Mouse (Mus musculus): ENCODE measurements around the gene Prf1. TPM values are rescaled to one million over a fixed set of nuclear protein-coding genes. Genes with fewer than 3 reads are reported as not detected.

Prf1 gene
- polyA plus RNA-seq, 1 experiment from 2014 or later: 0.06 TPM

DNA sequence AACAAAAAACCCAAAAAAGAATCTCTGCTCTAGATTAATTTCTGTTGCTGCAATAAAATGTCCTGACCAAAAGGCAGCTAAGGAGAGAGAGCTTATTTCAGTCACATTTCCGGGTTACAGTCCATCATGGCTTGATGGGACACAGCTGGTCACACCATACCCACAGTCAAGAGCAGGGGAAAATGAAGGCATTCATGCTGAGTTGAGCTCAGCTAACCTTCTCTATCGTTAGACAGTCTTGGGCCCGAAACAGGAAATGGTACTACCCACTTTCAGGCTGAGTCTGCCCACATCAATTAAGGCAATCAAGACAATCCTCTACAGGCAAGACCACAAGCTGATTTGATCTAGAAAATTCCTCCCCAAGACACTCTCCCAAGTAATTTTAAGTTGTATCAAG, 3.4 kb downstream of the Prf1 start:
- Histone ChIP-seq H3K4me2 (ENCODE audit: low read depth, low read length) (no peak overlapping the region), H3K9me3 (ENCODE audit: control insufficient read depth, low read length) (no peaks in the 10 kb centered on the region), H3K9ac (ENCODE audit: low read length) (no peak overlapping the region), H3K27ac (ENCODE audit: low read length) (no peak overlapping the region), H3K36me3 (ENCODE audit: control insufficient read depth, insufficient read depth, low read length) (no peaks in the 10 kb centered on the region), H3K4me3 (ENCODE audit: low read length) (no peak overlapping the region), H3K4me1 (replicated peaks; ENCODE audit: control insufficient read depth, insufficient read depth, low read length) (no peaks in the 10 kb centered on the region), H3K27me3 (ENCODE audit: control insufficient read depth, insufficient read depth, low read depth, low read length) (no peaks in the 10 kb centered on the region)
- WGBS: 57% methylated on average over 3 of the region's 3 CpGs
- ATAC-seq (ENCODE audit: low read depth): peak; percentile 43; the same call in 1 of the 2 replicates

DNA sequence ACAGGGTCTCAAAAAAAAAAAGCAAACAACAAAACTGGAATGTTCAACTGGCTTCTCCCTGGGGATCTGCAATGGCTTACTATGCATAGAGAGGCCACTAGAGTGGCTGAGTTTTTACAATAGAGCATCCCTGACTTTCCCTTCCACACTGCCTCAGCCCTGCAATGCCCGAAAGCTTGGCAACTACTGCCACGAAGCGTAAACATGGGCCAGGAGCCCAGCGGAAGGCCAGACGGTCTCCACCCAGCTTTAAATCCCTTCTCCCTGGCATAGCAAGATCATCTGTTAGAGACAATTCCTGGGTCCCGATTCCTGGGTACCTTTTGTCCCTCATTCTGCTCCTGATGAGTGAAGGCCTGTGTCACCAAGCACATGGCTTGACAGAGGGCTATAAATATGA, 6.4 kb downstream of the Prf1 start:
- ATAC-seq (ENCODE audit: low read depth): no peak
- Histone ChIP-seq H3K4me2 (ENCODE audit: low read depth, low read length) (no peak overlapping the region), H3K27ac (ENCODE audit: low read length) (no peak overlapping the region), H3K27me3 (ENCODE audit: control insufficient read depth, insufficient read depth, low read depth, low read length) (no peaks in the 10 kb centered on the region), H3K4me3 (ENCODE audit: low read length) (no peak overlapping the region), H3K9ac (ENCODE audit: low read length) (no peak overlapping the region), H3K36me3 (ENCODE audit: control insufficient read depth, insufficient read depth, low read length) (no peaks in the 10 kb centered on the region), H3K4me1 (replicated peaks; ENCODE audit: control insufficient read depth, insufficient read depth, low read length) (no peaks in the 10 kb centered on the region), H3K9me3 (ENCODE audit: control insufficient read depth, low read length) (no peaks in the 10 kb centered on the region)
- WGBS: 72% methylated on average over 6 of the region's 6 CpGs

DNA sequence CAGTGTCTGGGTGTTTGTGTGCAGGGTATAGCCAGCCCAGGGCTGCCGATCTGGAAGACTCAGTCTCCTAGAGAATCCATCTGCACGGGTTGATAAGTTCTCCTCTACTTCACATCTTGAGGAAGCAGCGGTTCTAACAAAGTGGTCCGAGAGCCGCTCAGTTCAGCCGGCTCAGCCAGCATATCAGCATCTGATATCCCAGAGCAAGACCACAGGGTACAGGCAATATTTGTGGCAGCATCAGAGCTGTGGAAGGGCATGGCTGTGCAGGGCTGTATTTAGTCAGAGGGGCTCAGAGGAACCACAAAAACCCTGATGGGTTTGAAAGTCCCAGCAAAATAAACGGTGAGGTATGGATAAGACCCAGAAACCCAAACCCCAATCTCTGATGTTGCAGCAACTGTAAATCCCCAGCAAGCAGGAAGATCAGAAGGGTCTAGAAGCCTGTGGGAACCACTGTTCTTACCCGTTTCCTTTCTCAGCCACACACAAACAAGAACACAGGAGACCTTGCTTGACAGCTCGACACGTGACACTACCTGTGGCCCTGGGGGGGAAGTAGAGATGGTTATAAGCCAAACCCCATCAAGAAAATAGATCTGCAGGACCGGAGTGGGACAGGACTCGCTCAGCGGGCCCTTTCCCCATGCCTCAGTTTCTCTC, 8.4 kb downstream of the Prf1 start:
- Histone ChIP-seq H3K27me3 (ENCODE audit: control insufficient read depth, insufficient read depth, low read depth, low read length) (no peaks in the 10 kb centered on the region), H3K27ac (ENCODE audit: low read length) (no peak overlapping the region), H3K9me3 (ENCODE audit: control insufficient read depth, low read length) (no peaks in the 10 kb centered on the region), H3K9ac (ENCODE audit: low read length) (no peak overlapping the region), H3K4me1 (replicated peaks; ENCODE audit: control insufficient read depth, insufficient read depth, low read length) (no peaks in the 10 kb centered on the region), H3K4me2 (ENCODE audit: low read depth, low read length) (no peak overlapping the region), H3K4me3 (ENCODE audit: low read length) (no peak overlapping the region), H3K36me3 (ENCODE audit: control insufficient read depth, insufficient read depth, low read length) (no peaks in the 10 kb centered on the region)
- no peak for ATAC-seq (ENCODE audit: low read depth)
- WGBS: 78% methylated on average over 13 of the region's 13 CpGs

DNA sequence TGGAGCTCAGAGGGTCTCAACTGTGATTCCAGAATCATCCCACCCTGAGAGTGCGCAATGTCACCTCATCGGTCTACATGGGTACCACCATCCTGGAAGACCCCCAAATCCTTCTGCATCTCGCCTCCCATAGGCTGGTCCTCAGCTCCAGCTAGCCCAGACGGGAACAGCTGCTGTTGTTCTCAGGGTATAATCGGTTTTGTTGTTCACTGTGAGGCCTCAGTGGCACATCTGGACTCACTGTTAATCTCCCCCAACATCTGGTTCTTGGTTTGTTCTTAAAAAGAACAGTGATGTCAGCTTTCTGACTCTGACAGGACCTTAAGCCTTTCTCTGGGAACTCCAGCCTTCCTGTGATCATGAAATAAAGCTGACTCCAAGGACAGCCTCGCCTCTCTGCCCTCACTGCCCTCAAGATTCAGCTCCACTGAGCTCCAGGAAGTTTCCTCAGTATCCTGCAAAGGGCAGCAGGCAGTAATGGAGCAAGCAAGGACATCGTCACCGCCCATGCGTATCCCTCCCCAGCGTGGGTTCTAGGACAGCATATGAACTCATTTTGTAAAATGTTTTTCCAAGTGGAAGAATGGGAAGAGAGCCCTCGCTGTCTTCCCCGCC, 11.2 kb downstream of the Prf1 start:
- H3K27me3 ChIP-seq (ENCODE audit: control insufficient read depth, insufficient read depth, low read depth, low read length): no peaks in the 10 kb centered on the region
- H3K27ac ChIP-seq (ENCODE audit: low read length): no peak overlapping the region
- H3K36me3 ChIP-seq (ENCODE audit: control insufficient read depth, insufficient read depth, low read length): no peaks in the 10 kb centered on the region
- H3K9me3 ChIP-seq (ENCODE audit: control insufficient read depth, low read length): no peaks in the 10 kb centered on the region
- H3K4me2 ChIP-seq (ENCODE audit: low read depth, low read length): no peak overlapping the region
- 62% methylated on average over 12 of the region's 12 CpGs for WGBS
- H3K4me3 ChIP-seq (ENCODE audit: low read length): no peak overlapping the region
- peaks cover 4% of the 10 kb centered on the region for H3K4me1 ChIP-seq (replicated peaks; ENCODE audit: control insufficient read depth, insufficient read depth, low read length)
- no peak overlapping the region for H3K9ac ChIP-seq (ENCODE audit: low read length)
- peak; percentile 35; the same call in 1 of the 2 replicates for ATAC-seq (ENCODE audit: low read depth)

DNA sequence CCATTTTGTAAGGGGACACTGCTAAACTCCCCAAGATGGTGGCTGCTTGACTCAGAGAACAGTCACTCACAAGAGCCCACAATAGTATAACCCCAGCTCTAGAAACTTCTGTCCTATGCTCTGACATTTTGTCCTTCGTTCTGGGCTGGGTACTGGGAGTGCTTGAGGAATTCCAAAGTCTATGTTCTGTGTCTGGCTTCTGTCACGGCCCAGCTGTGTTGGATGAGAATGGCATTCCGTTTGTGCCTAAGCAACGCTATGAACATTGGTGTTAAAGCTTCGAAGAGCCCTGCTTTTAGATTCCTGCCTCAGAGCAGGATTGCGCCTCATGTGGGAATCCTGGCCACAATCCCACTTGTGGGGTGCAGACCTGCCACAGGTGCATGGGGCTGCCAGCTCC, 14.5 kb downstream of the Prf1 start:
- no peak overlapping the region for H3K4me2 ChIP-seq (ENCODE audit: low read depth, low read length)
- peaks cover 4% of the 10 kb centered on the region for H3K4me1 ChIP-seq (replicated peaks; ENCODE audit: control insufficient read depth, insufficient read depth, low read length)
- no peaks in the 10 kb centered on the region for H3K9me3 ChIP-seq (ENCODE audit: control insufficient read depth, low read length)
- no peak overlapping the region for H3K9ac ChIP-seq (ENCODE audit: low read length)
- ATAC-seq (ENCODE audit: low read depth): peak; percentile 16; the same call in 1 of the 2 replicates
- H3K27me3 ChIP-seq (ENCODE audit: control insufficient read depth, insufficient read depth, low read depth, low read length): no peaks in the 10 kb centered on the region
- WGBS: 47% methylated on average over 6 of the region's 6 CpGs
- H3K4me3 ChIP-seq (ENCODE audit: low read length): no peak overlapping the region
- H3K27ac ChIP-seq (ENCODE audit: low read length): no peak overlapping the region
- H3K36me3 ChIP-seq (ENCODE audit: control insufficient read depth, insufficient read depth, low read length): no peaks in the 10 kb centered on the region

DNA sequence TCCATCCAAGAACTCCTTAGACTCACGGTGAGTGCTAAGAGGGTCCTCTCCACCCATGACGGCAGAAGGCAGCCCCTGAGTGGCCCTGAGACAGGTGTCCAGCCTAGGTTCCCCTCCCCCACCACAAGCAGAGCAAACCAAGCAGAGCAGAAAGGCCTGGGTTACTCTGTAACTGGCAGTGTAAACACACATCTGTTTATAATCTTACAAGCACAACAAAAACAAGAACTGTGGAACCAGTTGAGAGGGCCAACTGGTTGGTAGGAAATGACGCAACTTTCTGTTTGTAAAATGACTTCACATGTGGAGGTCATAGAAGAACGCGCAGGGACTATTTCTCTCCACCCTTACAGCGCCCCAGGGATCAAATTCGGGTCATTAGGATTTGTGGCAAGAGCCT, 15.1 kb downstream of the Prf1 start:
- Histone ChIP-seq H3K27me3 (ENCODE audit: control insufficient read depth, insufficient read depth, low read depth, low read length) (no peaks in the 10 kb centered on the region), H3K4me2 (ENCODE audit: low read depth, low read length) (no peak overlapping the region), H3K9me3 (ENCODE audit: control insufficient read depth, low read length) (no peaks in the 10 kb centered on the region), H3K27ac (ENCODE audit: low read length) (no peak overlapping the region), H3K36me3 (ENCODE audit: control insufficient read depth, insufficient read depth, low read length) (no peaks in the 10 kb centered on the region), H3K4me1 (replicated peaks; ENCODE audit: control insufficient read depth, insufficient read depth, low read length) (peaks cover 4% of the 10 kb centered on the region), H3K4me3 (ENCODE audit: low read length) (no peak overlapping the region), H3K9ac (ENCODE audit: low read length) (no peak overlapping the region)
- 34% methylated on average over 7 of the region's 7 CpGs for WGBS
- ATAC-seq (ENCODE audit: low read depth): peak; percentile 18; the same call in 1 of the 2 replicates

DNA sequence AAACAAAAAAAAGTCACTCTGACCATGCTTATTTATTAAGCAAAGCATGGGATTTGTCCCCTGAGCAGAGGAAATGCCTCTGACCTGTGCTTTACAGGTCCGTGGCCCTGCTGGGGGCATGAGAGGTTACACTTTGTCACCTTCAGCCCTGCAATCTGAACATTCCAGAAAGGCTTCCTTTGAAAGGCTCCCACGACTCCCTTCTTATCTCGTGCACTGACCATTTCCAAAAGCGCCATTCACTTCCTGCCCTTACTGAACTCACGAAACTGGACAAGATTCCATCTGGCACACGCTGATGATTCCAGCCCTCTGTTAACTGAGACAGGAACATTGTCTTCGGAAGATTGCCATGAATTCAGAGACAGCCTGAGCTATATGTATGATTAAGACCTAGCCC, 16.1 kb downstream of the Prf1 start:
- no peak for ATAC-seq (ENCODE audit: low read depth)
- Histone ChIP-seq H3K4me3 (ENCODE audit: low read length) (no peak overlapping the region), H3K27me3 (ENCODE audit: control insufficient read depth, insufficient read depth, low read depth, low read length) (no peaks in the 10 kb centered on the region), H3K27ac (ENCODE audit: low read length) (no peak overlapping the region), H3K9me3 (ENCODE audit: control insufficient read depth, low read length) (no peaks in the 10 kb centered on the region), H3K36me3 (ENCODE audit: control insufficient read depth, insufficient read depth, low read length) (no peaks in the 10 kb centered on the region), H3K4me2 (ENCODE audit: low read depth, low read length) (no peak overlapping the region), H3K9ac (ENCODE audit: low read length) (no peak overlapping the region), H3K4me1 (replicated peaks; ENCODE audit: control insufficient read depth, insufficient read depth, low read length) (peaks cover 4% of the 10 kb centered on the region)
- WGBS: 38% methylated on average over 7 of the region's 7 CpGs

DNA sequence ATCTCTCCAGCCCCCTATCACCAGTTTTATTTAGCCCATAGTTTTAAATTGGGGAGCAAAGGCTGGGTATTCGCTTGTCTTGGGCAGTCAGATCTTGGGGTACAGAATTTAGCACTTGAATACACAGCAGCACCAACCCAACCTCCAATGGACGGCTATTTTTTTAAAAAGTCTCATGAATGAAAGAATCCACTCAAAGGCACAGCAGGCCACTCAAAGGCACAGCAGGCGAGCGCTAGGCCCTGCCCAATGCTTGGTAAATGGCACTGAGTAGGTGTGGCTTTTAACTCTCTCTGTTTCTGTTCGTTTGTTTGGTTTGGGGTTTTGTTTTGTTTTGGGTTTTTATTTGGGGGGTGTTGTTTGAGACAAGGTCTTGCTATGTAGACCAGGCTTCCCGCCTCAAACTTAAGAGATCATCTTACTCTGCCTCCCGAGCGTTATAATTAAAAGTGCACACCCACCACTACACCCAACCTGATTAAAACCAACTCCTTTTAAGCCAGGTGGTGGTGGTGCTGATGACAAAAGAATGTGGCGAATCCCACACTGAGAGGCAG, 17.8 kb downstream of the Prf1 start:
- ATAC-seq (ENCODE audit: low read depth): no peak
- Histone ChIP-seq H3K4me1 (replicated peaks; ENCODE audit: control insufficient read depth, insufficient read depth, low read length) (peaks cover 4% of the 10 kb centered on the region), H3K9me3 (ENCODE audit: control insufficient read depth, low read length) (no peaks in the 10 kb centered on the region), H3K27me3 (ENCODE audit: control insufficient read depth, insufficient read depth, low read depth, low read length) (no peaks in the 10 kb centered on the region), H3K9ac (ENCODE audit: low read length) (no peak overlapping the region), H3K4me2 (ENCODE audit: low read depth, low read length) (no peak overlapping the region), H3K4me3 (ENCODE audit: low read length) (no peak overlapping the region), H3K36me3 (ENCODE audit: control insufficient read depth, insufficient read depth, low read length) (peaks cover 5% of the 10 kb centered on the region), H3K27ac (ENCODE audit: low read length) (no peak overlapping the region)
- 62% methylated on average over 9 of the region's 9 CpGs for WGBS

DNA sequence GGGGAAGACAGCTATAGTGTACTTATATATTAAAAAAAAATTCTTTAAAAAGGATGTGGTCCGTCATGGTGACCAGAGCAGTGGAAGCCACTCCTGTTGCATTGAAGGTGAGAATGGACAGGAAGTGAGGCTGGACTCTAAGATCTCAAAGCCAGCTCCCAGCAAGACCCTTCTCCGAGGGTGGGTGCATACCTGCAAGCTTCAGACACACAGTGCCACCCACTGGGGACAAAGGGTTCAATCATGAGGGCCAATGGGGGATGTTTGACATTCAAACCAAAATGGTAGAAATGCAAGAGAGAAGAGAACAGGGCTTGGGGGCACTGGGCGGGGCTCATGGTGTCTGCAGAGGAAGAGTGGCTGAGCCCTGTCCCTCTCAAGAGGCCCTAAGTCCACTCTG, 20.9 kb downstream of the Prf1 start:
- H3K36me3 ChIP-seq (ENCODE audit: control insufficient read depth, insufficient read depth, low read length): peaks cover 15% of the 10 kb centered on the region
- H3K9me3 ChIP-seq (ENCODE audit: control insufficient read depth, low read length): no peaks in the 10 kb centered on the region
- no peak overlapping the region for H3K9ac ChIP-seq (ENCODE audit: low read length)
- H3K4me3 ChIP-seq (ENCODE audit: low read length): no peak overlapping the region
- ATAC-seq (ENCODE audit: low read depth): no peak
- 90% methylated on average over 3 of the region's 3 CpGs for WGBS
- no peak overlapping the region for H3K4me2 ChIP-seq (ENCODE audit: low read depth, low read length)
- H3K27me3 ChIP-seq (ENCODE audit: control insufficient read depth, insufficient read depth, low read depth, low read length): no peaks in the 10 kb centered on the region
- H3K4me1 ChIP-seq (replicated peaks; ENCODE audit: control insufficient read depth, insufficient read depth, low read length): no peaks in the 10 kb centered on the region; the same call in 1 of the 2 replicates
- H3K27ac ChIP-seq (ENCODE audit: low read length): no peak overlapping the region

Data from lung, embryonic 16.5 days (tissue).